Mouse (Mus musculus) thymus, postnatal 25 days (tissue): Measurements from ENCODE around the gene Abca3.
"Not testable (repeated sequence)": the region's sequence is repeated elsewhere in the genome, so short reads cannot be mapped to it uniquely, and the experiment has no call there.

Experiments
- DNase-seq: peaks from one replicate; pipeline ENCODE4 v3.0.0; 2022

Abca3 gene

DNA sequence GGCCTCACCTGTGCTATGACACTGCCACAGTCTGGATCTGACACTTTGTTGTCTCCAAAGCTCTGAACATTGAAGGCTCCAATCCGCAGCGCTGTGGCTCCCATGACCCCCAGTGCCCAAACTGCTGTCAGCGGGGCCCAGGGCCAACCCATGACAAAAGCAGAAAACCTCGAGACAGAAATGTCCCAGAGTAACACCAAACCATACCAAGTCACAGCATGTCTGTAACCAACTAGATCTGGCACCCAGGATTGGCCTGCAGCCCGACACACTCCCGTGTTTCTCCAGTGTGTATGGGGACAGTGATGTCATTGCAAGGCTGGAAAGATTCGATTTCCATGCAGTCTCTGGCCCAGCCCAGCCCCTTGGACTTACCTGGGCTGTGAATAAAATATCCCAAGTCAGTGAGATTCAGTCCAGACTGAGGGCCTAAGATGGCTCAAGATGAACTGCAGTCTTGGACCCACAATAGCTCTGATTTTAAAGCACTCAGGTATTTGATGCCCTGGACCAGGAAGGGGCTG is 90.9 kb downstream of the Abca3 start, which contains the start of gene Dnase1l2:
Gene Dnase1l2 (minus strand): TSS at position 474 of the 524 bp plus-strand sequence.
- no peak for DNase-seq

DNA sequence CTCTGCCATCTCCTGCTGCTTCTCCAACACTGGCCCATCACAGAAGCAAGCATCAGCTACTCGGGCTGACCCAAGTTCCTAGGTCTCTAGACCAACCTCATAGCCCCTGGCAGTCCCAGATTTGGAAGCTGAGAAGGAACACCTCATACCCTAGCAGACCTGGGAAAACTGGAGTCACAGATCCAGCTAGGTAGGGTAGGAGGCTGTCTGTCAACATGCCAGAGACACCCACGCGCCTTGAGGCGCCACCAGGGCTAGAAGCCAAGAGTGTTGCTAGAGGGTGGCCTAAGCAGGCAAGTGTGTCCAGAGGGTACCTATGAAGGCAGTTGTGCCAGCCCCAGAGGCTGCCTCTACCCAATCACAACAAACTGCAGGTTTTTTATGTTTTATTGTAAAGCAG is 91.7 kb downstream of the Abca3 start:
- no peak for DNase-seq

DNA sequence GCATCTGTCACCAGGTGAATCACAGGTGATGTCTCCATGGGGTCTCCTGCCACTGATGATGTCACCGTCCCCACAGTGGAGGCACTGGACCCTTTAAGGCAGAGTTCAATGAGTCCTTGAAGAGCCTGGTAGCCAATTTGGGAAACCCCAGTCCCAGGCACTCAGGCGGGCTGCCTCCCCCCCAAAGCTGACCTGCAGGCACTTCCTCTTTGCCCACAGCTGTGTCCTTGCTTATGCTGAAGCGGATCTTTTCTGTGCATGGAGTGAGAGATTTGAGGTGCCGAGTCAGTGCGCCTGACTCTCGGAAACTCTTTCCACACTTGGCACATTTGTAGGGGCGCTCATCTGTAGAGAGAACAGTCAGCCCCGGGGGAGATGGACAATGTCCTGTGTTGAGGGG is 94.8 kb downstream of the Abca3 start:
- DNase-seq: no peak

DNA sequence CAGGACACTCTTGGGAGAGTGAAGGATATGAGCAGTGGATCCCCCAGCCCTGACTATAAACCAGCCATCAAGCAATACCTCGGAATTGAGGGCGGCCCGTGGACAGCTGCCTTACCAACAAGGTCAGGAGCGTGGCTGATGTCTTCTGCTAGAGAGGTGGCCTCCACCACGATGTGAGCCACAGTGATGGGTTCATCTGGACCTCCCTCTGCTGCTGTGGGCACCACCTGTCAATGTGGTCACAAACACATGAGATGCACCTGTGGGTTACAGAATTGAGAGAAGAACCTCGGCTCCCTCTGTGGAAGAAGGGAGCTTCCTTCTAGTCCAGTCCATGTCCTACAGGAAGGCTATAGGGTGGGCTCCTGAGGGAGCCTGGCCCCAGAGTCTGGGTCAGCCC is 97.8 kb downstream of the Abca3 start:
- no peak for DNase-seq

DNA sequence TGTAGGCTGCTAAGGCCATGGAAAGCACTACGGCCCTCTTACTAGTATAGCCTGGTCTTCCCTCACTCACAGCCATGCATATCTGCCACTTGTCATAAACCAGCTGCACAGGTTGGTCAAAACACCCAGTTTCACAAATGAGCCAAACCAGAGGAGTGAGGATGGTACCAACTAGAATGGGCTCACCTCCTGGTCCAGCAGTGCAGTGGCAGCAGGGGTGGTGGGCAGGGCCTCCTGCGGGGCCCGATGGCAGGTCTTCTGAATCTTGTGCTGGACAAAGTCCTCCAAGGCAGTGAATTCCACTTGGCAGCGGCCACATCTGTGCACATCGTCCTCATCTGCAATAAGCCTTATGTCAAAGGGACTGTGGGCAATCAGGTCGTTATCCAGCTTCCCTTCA is 99.5 kb downstream of the Abca3 start:
- no peak for DNase-seq

DNA sequence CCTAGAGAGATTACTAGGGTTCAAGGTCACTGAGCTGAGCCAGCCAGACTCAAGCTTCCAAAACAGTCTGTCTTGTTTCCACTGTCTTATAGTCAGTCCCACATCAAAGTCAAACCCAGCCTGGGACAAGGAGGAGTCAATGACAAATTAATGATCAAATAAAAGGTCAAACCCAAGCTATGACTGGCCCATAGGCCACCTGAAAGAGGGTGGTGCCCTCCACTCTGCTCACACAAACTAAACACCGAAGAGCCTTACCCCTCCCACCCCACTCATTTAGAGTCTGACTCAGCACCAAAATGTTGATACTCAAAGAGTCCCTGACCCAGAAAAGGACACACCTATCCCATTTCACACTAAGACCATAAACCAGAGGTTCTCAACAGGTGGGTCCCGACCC is 101.6 kb downstream of the Abca3 start:
- DNase-seq: no peak

DNA sequence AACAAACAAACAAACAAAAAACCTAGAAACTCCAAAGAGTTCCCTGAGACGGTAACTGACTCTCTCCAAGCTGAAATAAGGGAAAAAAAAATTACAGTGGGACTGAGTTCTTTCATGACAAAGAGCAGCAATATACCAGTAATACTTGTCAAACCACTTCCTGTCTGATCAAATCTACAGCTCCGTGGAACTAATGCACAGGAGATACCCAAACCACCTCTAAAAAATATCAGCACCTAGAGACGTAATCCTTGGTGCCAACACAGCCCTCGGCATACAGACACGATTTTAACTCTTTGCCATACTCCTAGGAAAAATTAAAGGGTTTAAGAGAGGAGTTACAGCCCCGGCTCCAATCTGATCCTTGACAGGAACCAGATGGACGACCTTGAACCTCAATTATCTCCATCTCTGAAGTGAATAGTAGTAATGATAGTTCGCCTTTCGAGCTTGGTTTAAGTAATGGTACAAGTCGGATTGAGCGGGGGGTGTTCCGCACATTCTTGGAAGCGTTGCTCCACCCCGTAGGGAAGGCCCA is 102.5 kb downstream of the Abca3 start:
- DNase-seq: peak; percentile 20

DNA sequence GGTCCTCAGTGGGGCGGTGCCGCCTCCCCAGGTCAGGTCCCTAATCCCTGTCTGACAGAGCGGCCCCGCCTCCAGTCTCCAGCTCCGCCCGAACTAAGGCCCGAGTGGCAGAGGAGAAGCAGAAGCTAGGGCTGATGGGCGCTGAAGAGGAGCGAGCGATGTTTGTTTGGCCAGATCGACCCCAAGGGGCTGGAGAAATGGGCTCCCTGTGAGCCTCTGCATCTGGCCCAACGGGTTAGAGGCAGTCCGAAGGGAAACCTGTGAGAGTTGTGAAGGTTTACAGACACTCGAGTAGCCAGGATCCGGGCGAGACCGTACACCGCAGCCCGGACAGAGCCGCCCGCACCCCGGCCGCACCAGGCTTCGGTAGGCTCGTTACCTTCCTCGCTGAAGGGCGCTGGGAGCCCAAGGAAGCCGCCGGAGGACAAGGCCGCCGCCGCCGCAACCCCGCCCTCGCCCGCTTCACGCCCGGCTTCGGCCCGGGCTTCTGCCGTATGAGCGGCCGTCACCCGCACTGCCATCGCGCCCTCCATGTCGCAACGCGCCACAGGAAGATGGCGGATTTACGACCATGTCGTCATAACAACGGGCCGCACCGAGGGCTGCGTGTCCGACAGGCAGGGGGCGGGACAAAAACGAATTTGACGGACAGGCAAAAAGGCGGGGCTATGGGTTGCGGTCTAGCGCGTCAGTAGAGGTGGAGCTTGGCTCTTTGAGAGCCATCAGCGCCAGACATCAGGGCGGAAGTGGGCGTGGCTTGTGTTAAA is 103.2 kb downstream of the Abca3 start:
- peak; percentile 100 for DNase-seq

DNA sequence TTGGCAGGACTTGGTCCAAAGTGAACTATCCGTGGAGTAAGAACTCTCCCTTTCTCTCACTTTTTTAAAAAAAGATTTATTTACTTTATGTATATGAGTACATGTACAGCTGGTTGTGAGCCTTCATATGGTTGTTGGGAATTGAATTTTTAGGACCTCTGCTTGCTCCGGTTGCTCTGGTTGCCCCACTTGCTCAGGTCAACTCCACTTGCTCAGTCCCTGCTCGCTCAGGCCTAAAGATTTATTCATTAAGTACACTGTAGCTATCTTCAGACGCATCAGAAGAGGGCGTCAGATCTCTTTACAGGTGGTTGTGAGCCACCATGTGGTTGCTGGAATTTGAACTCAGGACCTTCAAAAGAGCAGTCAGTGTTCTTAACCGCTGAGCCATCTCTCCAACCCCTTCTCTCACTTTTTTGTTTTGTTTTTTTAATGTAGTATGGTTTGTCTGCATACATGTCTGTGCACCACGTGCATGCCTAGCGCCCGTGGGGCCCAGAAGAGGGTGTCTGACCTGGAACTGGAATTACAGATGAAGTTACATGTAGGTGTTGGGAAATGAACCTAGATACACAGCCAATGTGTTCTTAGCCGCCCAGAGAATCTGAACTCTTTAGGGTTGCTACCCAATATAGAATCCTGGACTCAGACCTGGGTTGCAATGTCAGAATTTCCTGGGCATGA is 103.9 kb downstream of the Abca3 start:
- DNase-seq: not testable (repeated sequence)
